Mouse (Mus musculus): ENCODE results near the gene Eif4a1.
"Not testable (repeated sequence)": the region's sequence is repeated elsewhere in the genome, so short reads cannot be mapped to it uniquely, and the experiment has no call there.

The Eif4a1 gene

GRCm38 (mm10) chr11:69632284-69633089 is 39.7 kb downstream of the Eif4a1 start, which contains the start of gene Fxr2:
Fxr2 (plus strand) TSS chr11:69632990.
- peak; percentile 99 for DNase-seq

DNA sequence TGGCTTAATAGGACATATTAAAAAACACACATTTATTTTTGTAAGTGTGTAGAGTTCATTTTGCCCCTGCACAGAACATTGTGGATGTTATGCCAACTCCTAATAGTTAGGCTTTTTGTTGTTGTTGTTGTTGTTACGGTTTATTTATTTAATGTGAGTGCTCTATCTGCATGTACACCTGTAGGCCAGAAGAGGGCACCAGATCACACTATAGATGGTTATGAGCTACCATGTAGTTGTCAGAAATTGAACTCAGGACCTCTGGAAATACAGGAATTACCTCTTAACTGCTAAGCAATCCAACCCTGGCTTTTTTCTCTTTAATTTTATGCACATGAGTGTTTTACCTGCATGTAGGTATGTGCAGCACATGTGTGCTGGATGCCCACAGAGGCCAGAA is 42.4 kb downstream of the Eif4a1 start:
- DNase-seq = peak; percentile 21

DNA sequence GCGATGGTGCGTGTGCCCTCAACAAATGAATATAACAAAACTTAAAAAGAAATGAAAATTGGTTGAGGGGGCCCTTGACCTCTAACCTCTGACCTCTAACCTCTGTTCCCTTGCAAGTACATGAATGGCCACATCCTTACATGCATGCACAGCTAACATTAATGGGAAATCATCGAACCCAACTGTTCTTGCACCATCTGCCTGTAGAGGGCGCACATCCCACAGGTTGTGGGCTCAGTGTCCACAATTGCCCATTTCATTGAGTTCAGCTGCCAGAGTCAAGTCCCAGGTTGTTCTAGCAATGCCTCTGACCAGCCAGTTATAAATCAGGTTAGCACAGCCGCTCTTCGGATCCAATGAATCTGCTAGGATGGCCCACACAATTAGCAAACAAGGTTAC is 43.9 kb downstream of the Eif4a1 start:
- DNase-seq = peak; percentile 89

DNA sequence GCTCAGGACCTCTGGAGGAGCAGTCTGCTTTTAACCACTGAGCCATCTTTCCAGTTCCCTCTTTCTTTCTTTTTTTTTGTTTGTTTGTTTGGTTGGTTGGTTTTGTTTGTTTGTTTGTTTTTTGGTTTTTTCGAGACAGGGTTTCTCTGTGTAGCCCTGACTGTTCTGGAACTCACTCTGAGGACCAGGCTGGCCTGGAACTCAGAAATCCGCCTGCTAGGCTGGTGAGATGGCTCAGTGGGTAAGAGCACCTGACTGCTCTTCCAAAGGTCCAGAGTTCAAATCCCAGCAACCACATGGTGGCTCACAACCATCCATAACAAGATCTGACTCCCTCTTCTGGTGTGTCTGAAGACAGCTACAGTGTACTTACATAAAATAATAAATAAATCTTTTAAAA is 47.9 kb downstream of the Eif4a1 start:
- DNase-seq = not testable (repeated sequence)

GRCm38 (mm10) chr11:69623006-69623405 is 49.2 kb downstream of the Eif4a1 start:
- DNase-seq = no peak

GRCm38 (mm10) chr11:69622406-69622805 is 49.8 kb downstream of the Eif4a1 start:
- DNase-seq = no peak

- DNase-seq = peak; percentile 93
Observed at GRCm38 (mm10) chr11:69621571-69622268, 50.5 kb downstream of the Eif4a1 start, which contains the start of gene Sat2. Sat2 (plus strand) TSS chr11:69622024.

DNA sequence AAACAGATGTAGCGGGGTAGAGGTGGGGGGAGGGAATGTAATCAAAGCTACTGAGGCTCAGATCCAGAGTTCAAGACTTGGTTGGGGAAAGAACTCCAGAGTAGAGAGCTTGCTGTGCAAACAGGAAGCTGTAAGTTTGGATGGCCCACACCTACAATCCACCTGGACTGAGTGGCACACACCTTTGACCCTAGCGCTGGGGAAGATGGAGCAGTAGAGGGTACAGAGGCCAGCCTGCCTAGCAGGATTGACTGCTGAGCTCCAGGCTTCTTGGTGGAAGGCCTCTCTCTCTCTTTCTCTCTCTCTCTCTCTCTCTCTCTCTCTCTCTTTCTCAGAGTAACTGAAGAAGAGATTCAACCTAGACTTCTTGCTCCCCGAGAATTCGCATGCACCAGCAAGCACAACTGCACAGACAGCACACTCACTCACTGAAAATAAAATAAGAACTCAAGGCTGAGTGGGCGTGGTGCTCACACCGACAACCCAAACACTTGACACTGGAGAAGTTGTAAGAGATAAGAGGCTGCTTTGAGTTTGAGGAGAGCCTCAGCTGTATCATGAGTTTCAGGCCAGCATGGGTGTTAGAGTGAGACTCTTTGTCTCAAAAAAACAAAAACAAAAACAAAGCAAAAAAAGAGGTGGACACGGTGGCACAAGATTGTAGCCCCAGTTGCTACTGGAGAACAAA is 51.7 kb downstream of the Eif4a1 start:
- no peak for DNase-seq

GRCm38 (mm10) chr11:69617805-69618204 is 54.4 kb downstream of the Eif4a1 start, which contains the start of gene Shbg:
Shbg (minus strand) TSS chr11:69617905.
- DNase-seq = no peak
